Mouse (Mus musculus) spleen, postnatal 10 days (tissue): ENCODE measurements around the gene Fgd6.

ENCODE experiments used
- DNase-seq, 2 experiments: peaks; one replicate each; pipeline ENCODE4 v3.0.0; 2021 to 2022; ENCODE audit warnings: low spot score in 2 of 2

The Fgd6 gene

DNA sequence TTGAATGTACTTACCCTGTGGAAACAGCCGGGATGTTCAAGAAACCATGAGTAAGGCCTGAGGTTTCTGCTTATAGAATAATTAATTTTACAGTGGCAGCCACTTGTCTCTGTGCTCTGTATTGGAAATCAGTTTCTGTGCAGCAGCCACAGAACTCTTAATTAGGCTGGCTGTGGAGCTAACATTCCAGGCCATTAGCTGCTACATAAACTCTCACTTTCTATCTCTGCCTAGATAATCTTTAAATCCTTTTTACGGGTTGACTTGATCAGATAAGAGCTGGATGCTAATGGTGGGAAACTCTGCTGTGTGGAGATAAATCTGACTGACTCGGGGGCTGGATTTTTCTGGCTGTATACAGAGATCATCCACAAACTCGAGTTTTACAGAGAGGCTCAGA is 147.4 kb downstream of the Fgd6 start:
- no peak for DNase-seq
